Mouse (Mus musculus): ENCODE measurements around the gene Btg2. TPM values are rescaled to one million over a fixed set of nuclear protein-coding genes. Genes with fewer than 3 reads are reported as not detected.
A peak's percentile ranks its signal among the peaks of the same experiment; 100 is the strongest.

Gene Btg2
- polyA plus RNA-seq, 1 experiment from 2014 or later, result 34.6 TPM

DNA sequence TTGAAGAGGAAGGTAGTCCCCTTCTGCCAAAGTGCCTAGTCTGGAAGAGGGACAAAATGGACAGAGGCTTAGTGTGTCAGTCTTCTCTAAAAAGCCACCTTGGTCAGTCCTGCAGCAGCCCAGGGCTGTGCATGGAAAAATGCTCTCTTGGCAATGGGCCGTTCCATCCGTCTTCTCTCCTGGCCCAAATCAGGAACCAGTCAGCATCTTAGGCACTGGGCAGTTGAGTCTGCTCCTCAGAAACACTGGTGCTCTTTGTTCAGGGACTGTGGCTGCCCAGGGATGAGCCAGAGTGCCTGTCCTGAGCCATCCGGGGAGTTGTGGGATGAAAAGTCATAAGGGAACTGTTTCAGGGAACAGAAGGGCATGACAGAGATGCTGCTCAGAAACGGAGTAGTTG lies 40.6 kb downstream of the Btg2 start:
- DNase-seq (ENCODE audit: low spot score) (no peak), ATAC-seq (replicated peaks; ENCODE audit: low FRiP score, low TSS enrichment, low read depth) (no peak)
- no peak overlapping the region for H3K4me2 ChIP-seq (ENCODE audit: low read length)
- H3K27ac ChIP-seq (ENCODE audit: low read depth), result no peak overlapping the region
- H3K4me1 ChIP-seq (replicated peaks; ENCODE audit: control insufficient read depth, insufficient read depth, low read length), result peaks cover 11% of the 10 kb centered on the region
- H3K9ac ChIP-seq (ENCODE audit: low read length), result no peak overlapping the region
- H3K27me3 ChIP-seq (replicated peaks; ENCODE audit: control insufficient read depth, insufficient read depth, low read length), result no peaks in the 10 kb centered on the region
- no peak overlapping the region for H3K4me3 ChIP-seq (ENCODE audit: low read depth, low read length)
- WGBS, result 81% methylated on average over 4 of the region's 4 CpGs
- H3K9me3 ChIP-seq (ENCODE audit: control insufficient read depth, low read length), result no peaks in the 10 kb centered on the region
- H3K36me3 ChIP-seq (ENCODE audit: control insufficient read depth, insufficient read depth, low read length), result no peaks in the 10 kb centered on the region

DNA sequence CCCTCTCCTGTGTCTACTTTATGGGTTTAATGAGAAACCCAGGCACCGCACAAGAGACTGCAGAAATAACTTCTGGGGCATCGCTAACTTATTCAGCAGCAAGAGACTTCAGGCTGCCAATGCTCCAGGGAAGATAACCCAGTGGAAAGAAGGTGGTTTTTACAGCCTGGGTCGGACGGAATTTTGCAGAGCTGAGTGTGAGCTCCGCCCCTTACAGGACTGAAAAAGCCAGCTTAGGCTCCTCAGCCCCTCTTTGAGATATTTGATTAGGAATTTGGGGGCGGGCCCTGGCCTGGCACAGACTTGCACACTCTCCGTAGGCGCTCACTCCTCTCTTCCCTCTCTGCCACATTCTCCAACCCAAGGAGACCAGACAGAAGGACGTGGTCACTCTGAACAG lies 41.7 kb downstream of the Btg2 start, which contains the start of gene Fmod:
Fmod (plus strand) TSS at position 83 of the 400 bp plus-strand sequence.
- 0 out of 2 replicates have a peak, but pooled peaks have one; percentile 60 for ATAC-seq (replicated peaks; ENCODE audit: low FRiP score, low TSS enrichment, low read depth)
- no peak for DNase-seq (ENCODE audit: low spot score)
- H3K4me3 ChIP-seq (ENCODE audit: low read depth, low read length), result no peak within 1 kb of the TSS
- 0 out of 2 replicates have a peak within 1 kb of the TSS, but pooled peaks have one; percentile 9 for H3K27ac ChIP-seq (ENCODE audit: low read depth)
- no peaks in the 10 kb centered on the region for H3K9me3 ChIP-seq (ENCODE audit: control insufficient read depth, low read length)
- H3K4me2 ChIP-seq (ENCODE audit: low read length), result peak within 1 kb of the TSS; percentile 25
- H3K4me1 ChIP-seq (replicated peaks; ENCODE audit: control insufficient read depth, insufficient read depth, low read length), result peaks cover 11% of the 10 kb centered on the region
- 23% methylated on average over 9 of the region's 9 CpGs for WGBS
- H3K36me3 ChIP-seq (ENCODE audit: control insufficient read depth, insufficient read depth, low read length), result no peaks in the 10 kb centered on the region
- no peaks in the 10 kb centered on the region for H3K27me3 ChIP-seq (replicated peaks; ENCODE audit: control insufficient read depth, insufficient read depth, low read length)
- H3K9ac ChIP-seq (ENCODE audit: low read length), result no peak within 1 kb of the TSS

DNA sequence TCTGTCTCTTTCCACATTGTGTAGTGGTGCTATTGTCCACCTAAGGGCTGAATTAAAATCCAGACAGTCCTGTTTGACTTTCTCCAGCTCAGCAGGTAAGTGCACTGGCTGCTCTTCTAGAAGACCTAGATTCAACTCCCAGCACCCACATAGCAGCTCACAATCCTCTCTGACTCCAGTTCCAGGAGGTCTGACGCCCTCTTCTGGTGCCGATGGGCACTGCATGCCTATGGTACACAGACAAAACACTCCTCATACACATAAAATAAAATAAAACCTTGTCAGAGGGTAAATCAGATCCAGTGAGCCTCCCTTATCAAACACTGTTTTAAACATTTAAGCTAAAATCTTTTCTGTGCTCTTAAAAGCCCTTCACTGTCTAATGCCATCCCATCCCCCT lies 42.4 kb downstream of the Btg2 start:
- DNase-seq (ENCODE audit: low spot score) (no peak), ATAC-seq (replicated peaks; ENCODE audit: low FRiP score, low TSS enrichment, low read depth) (no peak)
- WGBS, result 61% methylated on average over 2 of the region's 2 CpGs
- Histone ChIP-seq H3K9me3 (ENCODE audit: control insufficient read depth, low read length) (no peaks in the 10 kb centered on the region), H3K36me3 (ENCODE audit: control insufficient read depth, insufficient read depth, low read length) (no peaks in the 10 kb centered on the region), H3K27me3 (replicated peaks; ENCODE audit: control insufficient read depth, insufficient read depth, low read length) (no peaks in the 10 kb centered on the region), H3K27ac (ENCODE audit: low read depth) (no peak overlapping the region), H3K4me3 (ENCODE audit: low read depth, low read length) (no peak overlapping the region), H3K4me1 (replicated peaks; ENCODE audit: control insufficient read depth, insufficient read depth, low read length) (peaks cover 11% of the 10 kb centered on the region), H3K9ac (ENCODE audit: low read length) (no peak overlapping the region), H3K4me2 (ENCODE audit: low read length) (no peak overlapping the region)

DNA sequence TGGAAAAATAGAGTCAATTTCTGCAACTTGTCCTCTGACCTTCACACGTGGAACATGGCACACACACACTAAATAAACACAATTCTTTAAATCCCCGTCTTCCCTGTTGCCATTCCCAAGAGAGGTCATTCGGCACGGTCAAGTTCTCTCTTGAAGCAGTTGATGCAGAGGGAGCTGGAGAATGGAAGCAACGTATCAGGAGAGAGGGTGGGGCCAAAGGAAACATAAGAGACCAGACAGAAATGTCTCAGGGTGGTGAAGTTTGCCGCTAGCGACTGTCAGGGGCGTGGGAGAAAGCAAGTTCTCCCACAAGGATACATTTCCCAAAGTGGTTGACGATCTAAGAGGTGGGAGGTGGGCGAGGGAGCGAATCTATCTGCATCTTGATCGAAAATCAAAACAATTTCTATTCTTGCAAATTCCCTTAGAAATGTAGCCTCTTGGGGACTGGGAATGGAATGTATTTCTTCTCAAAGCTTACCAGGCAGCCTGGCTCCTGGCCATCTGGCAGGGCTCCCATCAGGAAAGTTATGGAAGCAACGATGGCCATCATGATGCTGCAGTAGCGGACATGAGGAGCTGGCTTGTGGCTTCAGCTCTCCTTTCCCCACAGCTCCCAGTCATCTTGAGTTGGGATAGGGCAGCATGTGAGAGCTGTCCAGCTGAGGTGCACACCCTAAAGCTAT lies 50.6 kb downstream of the Btg2 start:
- ATAC-seq (replicated peaks; ENCODE audit: low FRiP score, low TSS enrichment, low read depth), result no peak
- 57% methylated on average over 14 of the region's 14 CpGs for WGBS
- no peaks in the 10 kb centered on the region for H3K9me3 ChIP-seq (ENCODE audit: control insufficient read depth, low read length)
- no peak overlapping the region for H3K4me3 ChIP-seq (ENCODE audit: low read depth, low read length)
- H3K4me1 ChIP-seq (replicated peaks; ENCODE audit: control insufficient read depth, insufficient read depth, low read length), result no peaks in the 10 kb centered on the region
- DNase-seq (ENCODE audit: low spot score), result peak; percentile 70
- H3K36me3 ChIP-seq (ENCODE audit: control insufficient read depth, insufficient read depth, low read length), result no peaks in the 10 kb centered on the region
- no peak overlapping the region for H3K27ac ChIP-seq (ENCODE audit: low read depth)
- H3K9ac ChIP-seq (ENCODE audit: low read length), result no peak overlapping the region
- no peaks in the 10 kb centered on the region for H3K27me3 ChIP-seq (replicated peaks; ENCODE audit: control insufficient read depth, insufficient read depth, low read length)
- H3K4me2 ChIP-seq (ENCODE audit: low read length), result no peak overlapping the region

DNA sequence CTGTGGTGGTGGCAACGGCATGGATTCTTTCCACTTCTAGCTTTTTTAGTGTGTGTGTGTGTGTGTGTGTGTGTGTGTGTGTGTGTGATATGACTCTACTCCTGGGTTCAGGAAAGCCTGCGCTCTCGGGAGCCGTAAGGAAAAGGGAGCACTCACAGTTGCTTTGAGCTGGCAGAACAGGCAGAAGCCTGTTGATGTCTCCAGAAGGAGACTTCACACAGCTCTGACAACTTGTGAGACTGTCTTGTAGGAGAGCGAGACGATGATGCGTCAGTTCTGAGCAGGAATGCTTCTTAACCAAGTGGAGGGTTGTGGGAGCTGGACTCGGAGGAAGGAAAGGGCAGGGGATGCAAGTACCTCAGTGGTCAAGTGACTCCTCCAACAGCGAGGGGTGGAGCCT lies 52.2 kb downstream of the Btg2 start:
- 84% methylated on average over 9 of the region's 9 CpGs for WGBS
- no peak for ATAC-seq (replicated peaks; ENCODE audit: low FRiP score, low TSS enrichment, low read depth)

DNA sequence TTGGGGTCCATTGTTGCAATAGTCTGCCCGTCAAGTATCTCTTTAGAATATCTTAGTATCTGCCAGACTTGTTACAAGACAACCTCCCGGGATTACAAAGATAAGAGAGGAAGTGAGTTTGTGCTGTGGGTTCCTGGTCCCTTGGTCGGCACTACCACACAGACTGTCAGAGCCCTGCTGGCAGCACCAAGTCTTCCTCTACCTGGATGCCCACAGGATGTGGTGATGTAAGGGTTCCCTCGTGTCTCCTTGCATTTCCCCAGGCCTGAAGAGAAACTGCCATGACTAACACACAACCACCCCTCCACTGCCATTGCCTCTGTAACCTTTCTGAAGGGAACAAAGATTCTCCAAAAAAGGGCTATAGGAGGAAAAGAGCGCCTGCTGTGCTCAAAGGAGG lies 52.9 kb downstream of the Btg2 start:
- no peaks in the 10 kb centered on the region for H3K27me3 ChIP-seq (replicated peaks; ENCODE audit: control insufficient read depth, insufficient read depth, low read length)
- DNase-seq (ENCODE audit: low spot score) (no peak), ATAC-seq (replicated peaks; ENCODE audit: low FRiP score, low TSS enrichment, low read depth) (no peak)
- WGBS, result 66% methylated on average over 5 of the region's 5 CpGs
- H3K27ac ChIP-seq (ENCODE audit: low read depth), result no peak overlapping the region
- H3K4me3 ChIP-seq (ENCODE audit: low read depth, low read length), result no peak overlapping the region
- H3K9me3 ChIP-seq (ENCODE audit: control insufficient read depth, low read length), result no peaks in the 10 kb centered on the region
- no peak overlapping the region for H3K9ac ChIP-seq (ENCODE audit: low read length)
- no peaks in the 10 kb centered on the region for H3K36me3 ChIP-seq (ENCODE audit: control insufficient read depth, insufficient read depth, low read length)
- no peaks in the 10 kb centered on the region for H3K4me1 ChIP-seq (replicated peaks; ENCODE audit: control insufficient read depth, insufficient read depth, low read length)
- H3K4me2 ChIP-seq (ENCODE audit: low read length), result no peak overlapping the region

More for the DNA sequence above, 52.2 kb downstream of the Btg2 start:
- no peaks in the 10 kb centered on the region for H3K9me3 ChIP-seq (ENCODE audit: control insufficient read depth, low read length)
- H3K36me3 ChIP-seq (ENCODE audit: control insufficient read depth, insufficient read depth, low read length), result no peaks in the 10 kb centered on the region
- no peaks in the 10 kb centered on the region for H3K4me1 ChIP-seq (replicated peaks; ENCODE audit: control insufficient read depth, insufficient read depth, low read length)
- H3K27me3 ChIP-seq (replicated peaks; ENCODE audit: control insufficient read depth, insufficient read depth, low read length), result no peaks in the 10 kb centered on the region
- no peak overlapping the region for H3K27ac ChIP-seq (ENCODE audit: low read depth)
- no peak overlapping the region for H3K4me3 ChIP-seq (ENCODE audit: low read depth, low read length)
- H3K9ac ChIP-seq (ENCODE audit: low read length), result no peak overlapping the region
- no peak for DNase-seq (ENCODE audit: low spot score)
- no peak overlapping the region for H3K4me2 ChIP-seq (ENCODE audit: low read length)

Other genes with a start within 250 kb of the Btg2 start
- 1.8 and 2.0 TPM in 2 replicates for gene Optc, start 171.1 kb downstream of the Btg2 start, polyA plus RNA-seq (2014; fragmentation: Nextera tagmentation; extraction: Ambion mirVana)
- gene Prelp, start 157.7 kb downstream of the Btg2 start, polyA plus RNA-seq (2014; fragmentation: Nextera tagmentation; extraction: Ambion mirVana), result 1.4 and 1.9 TPM in 2 replicates
- 8.2 and 10.4 TPM in 2 replicates for gene Fmod, start 41.9 kb downstream of the Btg2 start, polyA plus RNA-seq (2014; fragmentation: Nextera tagmentation; extraction: Ambion mirVana)
- not detected in 2 replicates for gene Chit1, start 32.1 kb upstream of the Btg2 start, polyA plus RNA-seq (2014; fragmentation: Nextera tagmentation; extraction: Ambion mirVana)
- gene Chil1, start 103.1 kb upstream of the Btg2 start, polyA plus RNA-seq (2014; fragmentation: Nextera tagmentation; extraction: Ambion mirVana), result 0.35 and 0.49 TPM in 2 replicates
- not detected in 2 replicates for gene Mybph, start 114.3 kb upstream of the Btg2 start, polyA plus RNA-seq (2014; fragmentation: Nextera tagmentation; extraction: Ambion mirVana)
- 1.7 and 2.0 TPM in 2 replicates for gene Adora1, start 156.3 kb upstream of the Btg2 start, polyA plus RNA-seq (2014; fragmentation: Nextera tagmentation; extraction: Ambion mirVana)
- 0.16 TPM in 1 of 2 replicates, not detected in the other for gene Myog, start 210.9 kb upstream of the Btg2 start, polyA plus RNA-seq (2014; fragmentation: Nextera tagmentation; extraction: Ambion mirVana)

Measured in intestine, embryonic 14.5 days (tissue).